Mouse (Mus musculus) liver, embryonic 15.5 days (tissue): ENCODE measurements around the gene Nbeal1. TPM values are rescaled to one million over a fixed set of nuclear protein-coding genes. Genes with fewer than 3 reads are reported as not detected.
A peak's percentile ranks its signal among the peaks of the same experiment; 100 is the strongest.

Experiments
- ATAC-seq: fragments of 200-750 bp; cut with Nextera tagmentation; 2 replicates; pipeline ENCODE4 v1.8.0; 2017; ENCODE audit warnings: moderate number of reproducible peaks, mild to moderate bottlenecking, moderate library complexity; ENCODE audit not compliant: insufficient read depth
- H3K27ac ChIP-seq: fragments of 300-500 bp; sonication (generic); replicated peaks from 2 replicates; pipeline ENCODE4 v1.5.1; 2015; ENCODE audit warnings: mild to moderate bottlenecking, inconsistent platforms
- H3K27me3 ChIP-seq: fragments of 300-500 bp; sonication (generic); 2 replicates; pipeline ENCODE4 v1.6.1; 2015; ENCODE audit warnings: mild to moderate bottlenecking, inconsistent platforms
- H3K36me3 ChIP-seq: fragments of 300-500 bp; sonication (generic); replicated peaks from 2 replicates; pipeline ENCODE4 v1.6.1; 2015; ENCODE audit warnings: moderate library complexity, mild to moderate bottlenecking, inconsistent platforms
- H3K4me1 ChIP-seq: fragments of 300-500 bp; sonication (generic); replicated peaks from 2 replicates; pipeline ENCODE4 v1.6.1; 2015; ENCODE audit warnings: inconsistent platforms
- H3K4me2 ChIP-seq: fragments of 300-500 bp; sonication (generic); 2 replicates; pipeline ENCODE4 v1.6.1; 2015; ENCODE audit warnings: moderate library complexity, mild to moderate bottlenecking, inconsistent platforms
- H3K4me3 ChIP-seq: fragments of 300-500 bp; sonication (generic); replicated peaks from 2 replicates; pipeline ENCODE4 v1.5.1; 2015; ENCODE audit warnings: mild to moderate bottlenecking, inconsistent platforms
- H3K9ac ChIP-seq: fragments of 300-500 bp; sonication (generic); 2 replicates; pipeline ENCODE4 v1.6.1; 2015; ENCODE audit warnings: moderate library complexity, mild to moderate bottlenecking, inconsistent platforms
- H3K9me3 ChIP-seq: fragments of 300-500 bp; sonication (generic); replicated peaks from 2 replicates; pipeline ENCODE4 v1.6.1; 2016; ENCODE audit warnings: inconsistent platforms
- WGBS: fragments of 180-500 bp; shearing (Covaris S2); methylation state at CpG from one replicate; pipeline ENCODE4 v1.1.7; 2015; ENCODE audit warnings: mixed read lengths; ENCODE audit not compliant: insufficient replicate concordance; 5-methylcytosine and 5-hydroxymethylcytosine counted together
- polyA plus RNA-seq: library from polyadenylated mRNA; unstranded; fragments of >200 nt; fragmentation: Nextera tagmentation; extraction: Ambion mirVana; gene quantifications from 2 replicates; pipeline ENCODE4 v1.2.1, GENCODE M21; 2015

Gene Nbeal1
- polyA plus RNA-seq, 1 experiment from 2014 or later, result 1.5 TPM

DNA sequence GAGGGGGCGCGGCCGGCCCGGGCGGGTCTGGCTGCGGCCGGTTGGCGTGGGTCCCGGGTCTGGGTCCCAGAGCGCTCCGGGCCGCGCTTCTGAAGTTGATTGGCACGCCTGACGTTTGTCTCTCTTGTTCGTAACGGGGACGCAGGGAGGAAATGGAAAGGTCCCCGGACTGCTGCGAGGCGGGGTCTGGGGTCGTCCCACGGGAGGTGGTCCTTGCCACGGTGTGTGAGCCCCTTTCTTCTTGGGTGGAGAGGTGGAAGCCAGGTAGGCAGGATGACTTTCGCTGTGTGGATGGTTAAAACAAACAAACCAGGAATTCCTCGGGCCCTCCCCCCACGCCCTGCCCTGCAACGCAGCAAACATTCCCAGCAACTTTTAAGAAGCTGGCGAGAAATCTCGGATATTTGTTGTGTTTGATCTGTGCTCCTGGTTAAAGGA, 404 bp downstream of the Nbeal1 start:
- H3K4me3 ChIP-seq, result peak overlapping the region; percentile 82
- WGBS, result under 1% methylated on average over 29 of the region's 30 CpGs
- no peak for ATAC-seq

GRCm38 (mm10) chr1:60188454-60188853, 8.1 kb downstream of the Nbeal1 start:
- Histone ChIP-seq H3K4me1 (no peaks in the 10 kb centered on the region), H3K36me3 (0 out of 2 replicates have a peak, but pooled peaks cover 4% of the 10 kb centered on the region), H3K9ac (no peak overlapping the region), H3K27ac (no peak overlapping the region), H3K9me3 (no peaks in the 10 kb centered on the region), H3K4me3 (no peak overlapping the region), H3K4me2 (no peak overlapping the region), H3K27me3 (no peaks in the 10 kb centered on the region)
- ATAC-seq, result no peak

More for the DNA sequence above, 404 bp downstream of the Nbeal1 start:
- Histone ChIP-seq H3K27ac (peak overlapping the region; percentile 83), H3K9ac (peak overlapping the region; percentile 82), H3K9me3 (no peaks in the 10 kb centered on the region), H3K27me3 (no peaks in the 10 kb centered on the region), H3K4me2 (peak overlapping the region; percentile 96), H3K4me1 (peaks cover 16% of the 10 kb centered on the region), H3K36me3 (no peaks in the 10 kb centered on the region)

GRCm38 (mm10) chr1:60196813-60197212, 16.4 kb downstream of the Nbeal1 start:
- no peak overlapping the region for H3K27ac ChIP-seq
- H3K9ac ChIP-seq, result no peak overlapping the region
- peaks cover 8% of the 10 kb centered on the region for H3K36me3 ChIP-seq
- H3K27me3 ChIP-seq, result no peaks in the 10 kb centered on the region
- WGBS, result 55% methylated on average over 3 of the region's 3 CpGs
- no peaks in the 10 kb centered on the region for H3K9me3 ChIP-seq
- H3K4me1 ChIP-seq, result no peaks in the 10 kb centered on the region
- no peak overlapping the region for H3K4me3 ChIP-seq
- ATAC-seq, result no peak
- no peak overlapping the region for H3K4me2 ChIP-seq

GRCm38 (mm10) chr1:60199006-60199405, 18.6 kb downstream of the Nbeal1 start:
- H3K9ac ChIP-seq, result no peak overlapping the region
- WGBS, result 67% methylated on average over 4 of the region's 4 CpGs

GRCm38 (mm10) chr1:60236261-60236660, 55.9 kb downstream of the Nbeal1 start:
- H3K4me1 ChIP-seq, result no peaks in the 10 kb centered on the region
- 0 out of 2 replicates have a peak, but pooled peaks cover 7% of the 10 kb centered on the region for H3K36me3 ChIP-seq
- no peak overlapping the region for H3K27ac ChIP-seq
- no peak overlapping the region for H3K4me3 ChIP-seq
- no peak for ATAC-seq
- 74% methylated on average over 4 of the region's 4 CpGs for WGBS
- H3K9ac ChIP-seq, result no peak overlapping the region
- H3K27me3 ChIP-seq, result no peaks in the 10 kb centered on the region
- H3K9me3 ChIP-seq, result no peaks in the 10 kb centered on the region
- H3K4me2 ChIP-seq, result no peak overlapping the region

More at GRCm38 (mm10) chr1:60199006-60199405, 18.6 kb downstream of the Nbeal1 start:
- H3K27me3 ChIP-seq, result no peaks in the 10 kb centered on the region
- ATAC-seq, result no peak
- H3K4me3 ChIP-seq, result no peak overlapping the region
- no peaks in the 10 kb centered on the region for H3K9me3 ChIP-seq
- H3K27ac ChIP-seq, result no peak overlapping the region
- H3K4me1 ChIP-seq, result no peaks in the 10 kb centered on the region
- no peak overlapping the region for H3K4me2 ChIP-seq
- H3K36me3 ChIP-seq, result peaks cover 17% of the 10 kb centered on the region

DNA sequence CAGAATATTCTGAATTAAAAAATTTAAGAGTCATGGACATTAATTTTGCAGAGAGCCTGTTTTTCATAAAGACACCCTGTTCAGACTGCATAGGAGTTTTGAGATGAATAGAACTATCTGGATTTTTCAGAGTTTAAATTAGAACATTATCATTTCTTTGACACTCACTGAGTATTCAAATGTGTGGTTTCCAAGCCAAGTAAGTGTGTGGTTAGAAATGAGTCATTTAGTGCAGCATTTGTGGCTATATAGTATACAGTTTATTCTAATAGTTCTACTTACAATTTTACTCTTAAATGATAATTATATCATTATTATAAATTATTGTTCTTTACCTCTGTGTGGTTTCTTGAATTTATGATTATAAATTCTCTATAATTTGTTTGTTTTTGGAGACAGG, 60.0 kb downstream of the Nbeal1 start:
- H3K27ac ChIP-seq, result no peak overlapping the region
- H3K9ac ChIP-seq, result no peak overlapping the region
- no peaks in the 10 kb centered on the region for H3K27me3 ChIP-seq
- H3K4me2 ChIP-seq, result no peak overlapping the region
- no peaks in the 10 kb centered on the region for H3K4me1 ChIP-seq
- no peak for ATAC-seq
- H3K9me3 ChIP-seq, result no peaks in the 10 kb centered on the region
- 0 out of 2 replicates have a peak, but pooled peaks cover 3% of the 10 kb centered on the region for H3K36me3 ChIP-seq
- H3K4me3 ChIP-seq, result no peak overlapping the region

DNA sequence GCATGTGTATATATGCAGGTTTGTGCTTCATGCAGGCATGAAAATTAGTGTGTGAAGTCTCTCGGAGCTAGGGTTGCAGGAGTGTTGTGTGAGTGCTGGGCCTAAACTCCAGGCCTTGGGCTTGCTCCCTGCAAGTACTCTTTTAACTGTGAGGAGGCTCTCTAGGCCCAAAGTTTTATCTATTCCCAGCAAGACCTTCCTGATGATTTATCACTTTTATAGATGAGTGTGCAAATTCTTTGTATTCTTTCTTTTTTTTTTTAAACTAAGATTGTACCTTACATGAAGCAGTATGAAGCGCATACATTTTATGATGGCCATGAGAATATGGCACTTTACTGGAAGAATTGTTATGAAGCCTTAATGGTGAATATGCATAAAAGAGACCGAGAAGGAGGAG, 87.7 kb downstream of the Nbeal1 start:
- Histone ChIP-seq H3K9me3 (no peaks in the 10 kb centered on the region), H3K4me1 (0 out of 2 replicates have a peak, but pooled peaks cover 5% of the 10 kb centered on the region), H3K9ac (no peak overlapping the region), H3K27ac (no peak overlapping the region), H3K4me2 (no peak overlapping the region), H3K4me3 (no peak overlapping the region), H3K27me3 (no peaks in the 10 kb centered on the region), H3K36me3 (peaks cover 9% of the 10 kb centered on the region; the same call in 1 of the 2 replicates)
- no peak for ATAC-seq
- 67% methylated on average over 3 of the region's 3 CpGs for WGBS

DNA sequence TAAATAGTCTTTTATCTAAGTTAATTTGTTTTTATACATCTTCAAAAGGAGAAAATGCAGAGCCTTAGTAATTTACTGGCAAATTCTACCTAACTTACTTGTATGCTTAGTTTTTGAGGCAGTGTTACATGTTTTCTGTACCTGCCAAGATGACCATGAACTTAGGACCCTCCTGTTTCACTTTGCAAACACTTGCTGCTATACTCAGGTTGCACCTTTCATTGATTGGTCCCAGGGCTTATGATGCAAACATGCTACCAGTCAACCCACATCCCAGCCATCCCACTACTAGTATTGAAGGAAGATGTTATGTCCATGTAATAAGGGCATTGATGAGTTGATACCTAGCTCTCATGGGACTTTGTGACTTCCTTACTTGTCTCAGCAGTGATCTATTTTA, 88.9 kb downstream of the Nbeal1 start:
- ATAC-seq, result 0 out of 2 replicates have a peak, but pooled peaks have one; percentile 42
- Histone ChIP-seq H3K4me1 (0 out of 2 replicates have a peak, but pooled peaks cover 5% of the 10 kb centered on the region), H3K27me3 (no peaks in the 10 kb centered on the region), H3K9ac (no peak overlapping the region), H3K4me2 (no peak overlapping the region), H3K9me3 (no peaks in the 10 kb centered on the region), H3K36me3 (peaks cover 5% of the 10 kb centered on the region; the same call in 1 of the 2 replicates), H3K27ac (no peak overlapping the region), H3K4me3 (no peak overlapping the region)

- no peak overlapping the region for H3K27ac ChIP-seq
- H3K36me3 ChIP-seq, result 0 out of 2 replicates have a peak, but pooled peaks cover 3% of the 10 kb centered on the region
- no peak overlapping the region for H3K4me3 ChIP-seq
- 0 out of 2 replicates have a peak, but pooled peaks cover 5% of the 10 kb centered on the region for H3K4me1 ChIP-seq
- 62% methylated on average over 2 of the region's 2 CpGs for WGBS
- no peak for ATAC-seq
- no peaks in the 10 kb centered on the region for H3K9me3 ChIP-seq
- no peak overlapping the region for H3K4me2 ChIP-seq
- H3K9ac ChIP-seq, result no peak overlapping the region
- H3K27me3 ChIP-seq, result no peaks in the 10 kb centered on the region
These were observed 92.1 kb downstream of the Nbeal1 start for GRCm38 (mm10) chr1:60272471-60272870.

DNA sequence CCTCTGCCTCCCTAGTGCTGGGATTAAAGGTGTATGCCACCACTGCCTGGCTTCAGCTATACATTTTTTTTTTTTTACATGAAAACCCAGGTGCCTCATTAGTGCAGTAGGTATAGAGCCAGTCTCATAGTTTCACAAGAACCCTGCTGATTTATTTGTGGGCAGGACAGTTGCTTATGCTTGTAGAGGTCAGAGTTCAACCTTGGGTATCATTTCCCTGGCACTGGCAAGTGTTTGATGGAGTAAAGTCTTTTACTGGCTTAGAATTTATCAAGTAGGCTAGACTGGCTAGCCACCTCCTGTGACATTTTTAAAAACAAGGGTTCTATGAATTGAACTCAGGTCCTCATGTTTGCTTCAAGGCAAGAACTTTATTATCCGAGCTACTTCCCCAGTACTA, 113.5 kb downstream of the Nbeal1 start:
- no peak overlapping the region for H3K4me2 ChIP-seq
- ATAC-seq, result no peak
- no peaks in the 10 kb centered on the region for H3K9me3 ChIP-seq
- no peak overlapping the region for H3K9ac ChIP-seq
- H3K4me1 ChIP-seq, result no peaks in the 10 kb centered on the region
- no peaks in the 10 kb centered on the region for H3K27me3 ChIP-seq
- no peak overlapping the region for H3K4me3 ChIP-seq
- 49% methylated on average over 1 of the region's 1 CpGs for WGBS
- H3K36me3 ChIP-seq, result peaks cover 3% of the 10 kb centered on the region; the same call in 1 of the 2 replicates
- no peak overlapping the region for H3K27ac ChIP-seq

- peak within 1 kb of the TSS; percentile 88 for H3K27ac ChIP-seq
- WGBS, result 1% methylated on average over 60 of the region's 60 CpGs
These were observed 162.6 kb downstream of the Nbeal1 start, which contains the start of gene Cyp20a1 for GRCm38 (mm10) chr1:60342808-60343629. Gene Cyp20a1 (plus strand): TSS chr1:60343323.

More at GRCm38 (mm10) chr1:60342808-60343629, 162.6 kb downstream of the Nbeal1 start, which contains the start of gene Cyp20a1:
- peak; percentile 98 for ATAC-seq
- Histone ChIP-seq H3K36me3 (no peaks in the 10 kb centered on the region), H3K4me2 (peak within 1 kb of the TSS; percentile 91), H3K27me3 (no peaks in the 10 kb centered on the region), H3K4me1 (peaks cover 32% of the 10 kb centered on the region), H3K4me3 (peak within 1 kb of the TSS; percentile 83), H3K9ac (peak within 1 kb of the TSS; percentile 71), H3K9me3 (no peaks in the 10 kb centered on the region)
